Mouse (Mus musculus): ENCODE measurements around the gene Aqp9.

GRCm38 (mm10) chr9:71155399-71156005 is 13.0 kb downstream of the Aqp9 start:
- TF ChIP-seq POLR2A (IDR thresholded peaks at IDR 0.05; ENCODE audit: insufficient read depth, low read depth, low read length) (no peak), CTCF (IDR thresholded peaks at IDR 0.05; ENCODE audit: insufficient read depth, low read depth, low read length) (no peak)

Data from olfactory bulb, adult 2 months (tissue).